Mouse (Mus musculus): ENCODE data around the gene Chrna4. TPM values are rescaled to one million over a fixed set of nuclear protein-coding genes. Genes with fewer than 3 reads are reported as not detected.

Gene Chrna4
- total and polyA plus RNA-seq, 3 experiments, result 0.12 TPM; not detected in 2

DNA sequence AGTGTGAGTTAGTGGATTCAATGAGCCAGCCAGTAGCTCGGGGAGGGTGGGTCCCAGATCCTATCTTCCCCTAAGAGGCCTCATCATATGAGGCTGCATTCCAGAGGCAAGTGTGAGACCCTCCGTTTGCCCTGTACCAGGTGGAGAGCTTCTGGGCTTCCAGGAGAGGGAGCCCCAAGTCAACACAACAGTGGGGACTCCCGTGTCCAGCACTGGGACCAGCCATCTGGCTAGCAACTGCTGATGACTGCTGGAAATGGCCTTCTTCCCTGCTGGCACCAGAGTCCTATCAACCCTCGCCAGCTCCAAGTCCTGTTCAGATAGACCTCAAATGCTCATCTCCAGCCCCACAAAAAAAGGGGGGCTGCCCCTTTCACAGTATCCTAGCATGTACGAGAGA, 10.9 kb downstream of the Chrna4 start:
- peak; percentile 6 for DNase-seq (ENCODE audit: low read depth, low spot score)
- TF ChIP-seq RAD21 (IDR thresholded peaks at IDR 0.05; ENCODE audit: low read depth, low read length), result peak; percentile 5; the same call in 1 of the 2 replicates
- no peak for TF ChIP-seq POLR2A (IDR thresholded peaks at IDR 0.05; ENCODE audit: control insufficient read depth in 1 of 2, insufficient read depth in 1 of 2, low read depth in 1 of 2, low read length in 2 of 2, poor library complexity in 1 of 2)
- peak in 2 of 3 experiments; percentile 24 to 28; a peak in 4 of 6 replicates for TF ChIP-seq CTCF (IDR thresholded peaks at IDR 0.05 in 2 of 3, conservative IDR thresholded peaks at IDR 0.05 in 1 of 3; ENCODE audit: control insufficient read depth in 1 of 3, insufficient read depth in 1 of 3, low read depth in 2 of 3, low read length in 3 of 3, poor library complexity in 1 of 3, severe bottlenecking in 1 of 3)
- Histone ChIP-seq H3K4me3 (ENCODE audit: control insufficient read depth in 1 of 2, insufficient read depth in 1 of 2, low read depth in 2 of 2, low read length in 2 of 2) (no peak overlapping the region), H3K27me3 (ENCODE audit: control insufficient read depth in 1 of 2, insufficient read depth in 2 of 2, low read length in 2 of 2) (peaks cover 0 to 4% of the 10 kb centered on the region in 2 experiments; a peak in 1 of 4 replicates), H3K27ac (ENCODE audit: control insufficient read depth, low read depth, low read length) (no peak overlapping the region), H3K79me2 (ENCODE audit: control insufficient read depth, insufficient read depth, low read length, poor library complexity) (no peaks in the 10 kb centered on the region), H3K9ac (ENCODE audit: control insufficient read depth, low read depth, low read length, poor library complexity, severe bottlenecking) (no peak overlapping the region), H3K36me3 (ENCODE audit: control insufficient read depth in 1 of 2, insufficient read depth in 2 of 2, low read length in 2 of 2) (no peaks in the 10 kb centered on the region), H3K4me1 (ENCODE audit: control insufficient read depth in 1 of 2, insufficient read depth in 2 of 2, low read length in 2 of 2) (peaks cover 0 to 12% of the 10 kb centered on the region in 2 experiments; a peak in 2 of 4 replicates), H3K9me3 (replicated peaks; ENCODE audit: insufficient read depth, low read length) (no peaks in the 10 kb centered on the region)

DNA sequence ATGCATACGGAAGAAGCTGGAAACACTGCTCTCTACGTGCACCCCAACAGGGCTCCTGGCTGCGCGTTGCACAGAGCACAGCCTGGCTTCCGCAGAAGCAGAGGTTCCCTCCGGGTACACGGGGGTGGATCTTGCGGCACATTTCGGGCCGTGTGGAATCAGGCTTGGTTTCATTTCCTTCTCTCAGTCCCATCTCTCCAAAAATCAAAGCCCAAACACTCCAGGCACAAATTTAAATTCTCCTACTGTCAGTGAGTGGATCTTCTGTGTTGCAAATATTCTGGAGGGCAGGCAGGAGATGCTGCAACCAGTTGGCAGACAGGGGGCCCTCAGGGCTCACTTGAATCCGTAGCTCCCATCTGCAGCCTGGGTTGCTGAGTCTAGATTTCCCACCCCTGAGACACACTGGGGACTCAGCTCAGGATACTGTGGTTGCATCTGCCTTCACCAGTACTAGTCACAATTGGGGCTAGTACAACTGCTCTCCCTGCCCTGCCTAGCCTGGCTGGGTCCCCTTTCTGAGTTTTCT, 11.9 kb downstream of the Chrna4 start:
- Histone ChIP-seq H3K4me3 (ENCODE audit: control insufficient read depth in 1 of 2, insufficient read depth in 1 of 2, low read depth in 2 of 2, low read length in 2 of 2) (no peak overlapping the region), H3K79me2 (ENCODE audit: control insufficient read depth, insufficient read depth, low read length, poor library complexity) (no peaks in the 10 kb centered on the region), H3K9ac (ENCODE audit: control insufficient read depth, low read depth, low read length, poor library complexity, severe bottlenecking) (no peak overlapping the region), H3K27ac (ENCODE audit: control insufficient read depth, low read depth, low read length) (no peak overlapping the region), H3K4me1 (ENCODE audit: control insufficient read depth in 1 of 2, insufficient read depth in 2 of 2, low read length in 2 of 2) (peaks cover 0 to 12% of the 10 kb centered on the region in 2 experiments; a peak in 2 of 4 replicates), H3K36me3 (ENCODE audit: control insufficient read depth in 1 of 2, insufficient read depth in 2 of 2, low read length in 2 of 2) (no peaks in the 10 kb centered on the region), H3K27me3 (ENCODE audit: control insufficient read depth in 1 of 2, insufficient read depth in 2 of 2, low read length in 2 of 2) (peaks cover 0 to 3% of the 10 kb centered on the region in 2 experiments; a peak in 1 of 4 replicates), H3K9me3 (replicated peaks; ENCODE audit: insufficient read depth, low read length) (no peaks in the 10 kb centered on the region)
- no peak for DNase-seq (ENCODE audit: low read depth, low spot score)
- TF ChIP-seq SMC3 (IDR thresholded peaks at IDR 0.05; ENCODE audit: low read depth, low read length), result no peak
- no peak for TF ChIP-seq GABPA (IDR thresholded peaks at IDR 0.05; ENCODE audit: low read depth, low read length)
- no peak for TF ChIP-seq HCFC1 (IDR thresholded peaks at IDR 0.05; ENCODE audit: low read depth, low read length)
- no peak for TF ChIP-seq NELFE (IDR thresholded peaks at IDR 0.05; ENCODE audit: low read depth, low read length)
- no peak for TF ChIP-seq ELF1 (IDR thresholded peaks at IDR 0.05; ENCODE audit: low read depth, low read length)
- TF ChIP-seq POLR2A (IDR thresholded peaks at IDR 0.05; ENCODE audit: control insufficient read depth in 1 of 2, insufficient read depth in 1 of 2, low read depth in 1 of 2, low read length in 2 of 2, poor library complexity in 1 of 2), result no peak
- no peak for TF ChIP-seq MEF2A (IDR thresholded peaks at IDR 0.05; ENCODE audit: extremely low read depth, insufficient replicate concordance, low read depth, low read length, poor library complexity, severe bottlenecking)

GRCm38 (mm10) chr2:181008339-181008738, 35.0 kb downstream of the Chrna4 start:
- no peak for DNase-seq (ENCODE audit: low read depth, low spot score)
- H3K4me1 ChIP-seq (ENCODE audit: control insufficient read depth in 1 of 2, insufficient read depth in 2 of 2, low read length in 2 of 2), result no peaks in the 10 kb centered on the region
- no peak overlapping the region for H3K9ac ChIP-seq (ENCODE audit: control insufficient read depth, low read depth, low read length, poor library complexity, severe bottlenecking)
- H3K79me2 ChIP-seq (ENCODE audit: control insufficient read depth, insufficient read depth, low read length, poor library complexity), result no peaks in the 10 kb centered on the region
- no peak overlapping the region for H3K27ac ChIP-seq (ENCODE audit: control insufficient read depth, low read depth, low read length)
- H3K27me3 ChIP-seq (ENCODE audit: control insufficient read depth in 1 of 2, insufficient read depth in 2 of 2, low read length in 2 of 2), result peaks cover 0 to 8% of the 10 kb centered on the region in 2 experiments; a peak in 3 of 4 replicates
- TF ChIP-seq MAFK (IDR thresholded peaks at IDR 0.05; ENCODE audit: borderline replicate concordance, low read depth, low read length) (no peak), EP300 (IDR thresholded peaks at IDR 0.05; ENCODE audit: low read depth in 1 of 2, low read length in 2 of 2) (no peak), ZC3H11A (IDR thresholded peaks at IDR 0.05; ENCODE audit: low read depth, low read length) (no peak), ZNF384 (IDR thresholded peaks at IDR 0.05; ENCODE audit: low read depth, low read length) (no peak), BHLHE40 (IDR thresholded peaks at IDR 0.05; ENCODE audit: borderline replicate concordance, low read depth, low read length) (no peak), JUND (IDR thresholded peaks at IDR 0.05; ENCODE audit: low read depth, low read length) (no peak), SMC3 (IDR thresholded peaks at IDR 0.05; ENCODE audit: low read depth, low read length) (no peak), USF1 (IDR thresholded peaks at IDR 0.05; ENCODE audit: low read depth, low read length) (no peak), UBTF (IDR thresholded peaks at IDR 0.05; ENCODE audit: borderline replicate concordance, insufficient read depth, low read depth, low read length) (no peak), CHD2 (IDR thresholded peaks at IDR 0.05; ENCODE audit: low read length) (no peak), POLR2AphosphoS5 (IDR thresholded peaks at IDR 0.05; ENCODE audit: borderline replicate concordance, low read depth, low read length) (no peak), ETS1 (IDR thresholded peaks at IDR 0.05; ENCODE audit: low read depth, low read length) (no peak), ZMIZ1 (IDR thresholded peaks at IDR 0.05; ENCODE audit: low read depth, low read length) (no peak), TBP (IDR thresholded peaks at IDR 0.05; ENCODE audit: low read depth, low read length) (no peak), CTCF (IDR thresholded peaks at IDR 0.05 in 2 of 3, conservative IDR thresholded peaks at IDR 0.05 in 1 of 3; ENCODE audit: control insufficient read depth in 1 of 3, insufficient read depth in 1 of 3, low read depth in 2 of 3, low read length in 3 of 3, poor library complexity in 1 of 3, severe bottlenecking in 1 of 3) (no peak)
- no peaks in the 10 kb centered on the region for H3K9me3 ChIP-seq (replicated peaks; ENCODE audit: insufficient read depth, low read length)
- H3K4me3 ChIP-seq (ENCODE audit: control insufficient read depth in 1 of 2, insufficient read depth in 1 of 2, low read depth in 2 of 2, low read length in 2 of 2), result no peak overlapping the region
- H3K36me3 ChIP-seq (ENCODE audit: control insufficient read depth in 1 of 2, insufficient read depth in 2 of 2, low read length in 2 of 2), result no peaks in the 10 kb centered on the region
